Mouse (Mus musculus) liver, embryonic 14.5 days (tissue): ENCODE data around the gene Cldnd1. TPM values are rescaled to one million over a fixed set of nuclear protein-coding genes. Genes with fewer than 3 reads are reported as not detected.

Experiments used
- ATAC-seq: fragments of 200-750 bp; cut with Nextera tagmentation; 2 replicates; pipeline ENCODE4 v1.8.0; 2017; ENCODE audit warnings: moderate number of reproducible peaks, mild to moderate bottlenecking, moderate library complexity; ENCODE audit not compliant: insufficient read depth
- DNase-seq, 3 experiments: peaks; one replicate each; pipeline ENCODE4 v3.0.0-alpha.2; 2012 to 2013; ENCODE audit warnings: low read depth in 3 of 3, low spot score in 3 of 3
- H3K27ac ChIP-seq: fragments of 300-500 bp; sonication (generic); 2 replicates; pipeline ENCODE4 v1.5.1; 2014; ENCODE audit warnings: moderate library complexity, mild to moderate bottlenecking, control low read depth, inconsistent platforms
- H3K27me3 ChIP-seq: fragments of 300-500 bp; sonication (generic); 2 replicates; pipeline ENCODE4 v1.6.1; 2014; ENCODE audit warnings: mild to moderate bottlenecking, low read length, moderate library complexity; ENCODE audit not compliant: control insufficient read depth, insufficient read depth
- H3K36me3 ChIP-seq: fragments of 300-500 bp; sonication (generic); replicated peaks from 2 replicates; pipeline ENCODE4 v1.6.1; 2014; ENCODE audit warnings: low read depth; ENCODE audit not compliant: control insufficient read depth, insufficient read depth
- H3K4me1 ChIP-seq, 2 experiments: fragments of 200-500 bp in 1 of 2; fragments of 300-500 bp in 1 of 2; sonication (generic) in 1 of 2; replicated peaks; 2 replicates each; pipeline ENCODE4 v1.6.1; 2012 to 2014; ENCODE audit warnings: antibody characterized with exemption in 1 of 2, inconsistent platforms in 1 of 2, low read length in 1 of 2; ENCODE audit not compliant: control insufficient read depth in 2 of 2, insufficient read depth in 2 of 2
- H3K4me2 ChIP-seq: fragments of 300-500 bp; sonication (generic); 2 replicates; pipeline ENCODE4 v1.6.1; 2014; ENCODE audit warnings: low read depth, mild to moderate bottlenecking, control low read depth, moderate library complexity
- H3K4me3 ChIP-seq, 2 experiments: fragments of 200-500 bp in 1 of 2; fragments of 300-500 bp in 1 of 2; sonication (generic) in 1 of 2; 2 replicates each; pipeline ENCODE4 v1.5.1; 2012 to 2014; ENCODE audit warnings: low read depth in 2 of 2, low read length in 2 of 2, mild to moderate bottlenecking in 2 of 2, control low read depth in 1 of 2, inconsistent platforms in 1 of 2, moderate library complexity in 1 of 2; ENCODE audit not compliant: insufficient read depth in 1 of 2
- H3K9ac ChIP-seq: fragments of 300-500 bp; sonication (generic); replicated peaks from 2 replicates; pipeline ENCODE4 v1.6.1; 2014; ENCODE audit warnings: mild to moderate bottlenecking, control low read depth, moderate library complexity
- H3K9me3 ChIP-seq: fragments of 300-500 bp; sonication (generic); 2 replicates; pipeline ENCODE4 v1.6.1; 2016; ENCODE audit warnings: low read length, mixed read lengths; ENCODE audit not compliant: control insufficient read depth
- CTCF ChIP-seq: IDR thresholded peaks from 2 replicates; pipeline ENCODE4 v1.5.1; 2016; ENCODE audit warnings: antibody characterized with exemption, low read depth, control low read depth
- EP300 ChIP-seq: IDR thresholded peaks from 2 replicates; pipeline ENCODE4 v1.6.1; 2016; ENCODE audit warnings: antibody characterized with exemption, low read depth
- WGBS: fragments of 180-500 bp; shearing (Covaris S2); extraction: QIAGEN DNeasy Blood & Tissue Kit; methylation state at CpG from one replicate; pipeline ENCODE4 v1.1.7; 2014; ENCODE audit not compliant: insufficient replicate concordance; 5-methylcytosine and 5-hydroxymethylcytosine counted together
- polyA plus RNA-seq, 2 experiments: library from polyadenylated mRNA; depleted of rRNA in 1 of 2; stranded (reverse) in 1 of 2; unstranded in 1 of 2; fragments of >200 nt; fragmentation: Nextera tagmentation in 1 of 2; extraction: Ambion mirVana in 1 of 2; gene quantifications; 2 replicates each; pipeline versions ENCODE4 v1.2.1 to v1.2.3; 2012 to 2014

Gene Cldnd1
- polyA plus RNA-seq, 2 experiments = 15.4 to 31.5 TPM

GRCm38 (mm10) chr16:58701779-58702178 lies 25.9 kb upstream of the Cldnd1 start:
- Histone ChIP-seq H3K4me3 (no peak overlapping the region), H3K9ac (no peak overlapping the region), H3K4me1 (peaks cover 0 to 2% of the 10 kb centered on the region in 2 experiments; a peak in 1 of 4 replicates), H3K9me3 (no peaks in the 10 kb centered on the region), H3K27me3 (no peaks in the 10 kb centered on the region), H3K27ac (no peak overlapping the region), H3K36me3 (no peaks in the 10 kb centered on the region), H3K4me2 (no peak overlapping the region)
- DNase-seq (no peak), ATAC-seq (no peak)
- TF ChIP-seq CTCF (no peak), EP300 (no peak)
- 35% methylated on average over 6 of the region's 6 CpGs for WGBS

GRCm38 (mm10) chr16:58702329-58702932 lies 25.3 kb upstream of the Cldnd1 start:
- ATAC-seq = no peak
- peaks cover 0 to 2% of the 10 kb centered on the region in 2 experiments; a peak in 1 of 4 replicates for H3K4me1 ChIP-seq
- no peak overlapping the region for H3K4me3 ChIP-seq
- no peaks in the 10 kb centered on the region for H3K36me3 ChIP-seq
- H3K27me3 ChIP-seq = no peaks in the 10 kb centered on the region
- no peak overlapping the region for H3K4me2 ChIP-seq
- no peak overlapping the region for H3K27ac ChIP-seq
- no peak for DNase-seq
- H3K9ac ChIP-seq = no peak overlapping the region
- TF ChIP-seq CTCF = no peak
- no peak for TF ChIP-seq EP300
- 57% methylated on average over 10 of the region's 10 CpGs for WGBS
- no peaks in the 10 kb centered on the region for H3K9me3 ChIP-seq

GRCm38 (mm10) chr16:58703382-58704124 lies 24.2 kb upstream of the Cldnd1 start:
- H3K4me2 ChIP-seq = no peak overlapping the region
- DNase-seq (no peak), ATAC-seq (no peak)
- H3K36me3 ChIP-seq = no peaks in the 10 kb centered on the region
- 22% methylated on average over 10 of the region's 10 CpGs for WGBS
- no peaks in the 10 kb centered on the region for H3K27me3 ChIP-seq
- no peak overlapping the region for H3K4me3 ChIP-seq
- peaks cover 0 to 2% of the 10 kb centered on the region in 2 experiments; a peak in 1 of 4 replicates for H3K4me1 ChIP-seq
- TF ChIP-seq CTCF (no peak), EP300 (no peak)
- H3K9me3 ChIP-seq = no peaks in the 10 kb centered on the region
- H3K27ac ChIP-seq = no peak overlapping the region
- H3K9ac ChIP-seq = no peak overlapping the region

DNA sequence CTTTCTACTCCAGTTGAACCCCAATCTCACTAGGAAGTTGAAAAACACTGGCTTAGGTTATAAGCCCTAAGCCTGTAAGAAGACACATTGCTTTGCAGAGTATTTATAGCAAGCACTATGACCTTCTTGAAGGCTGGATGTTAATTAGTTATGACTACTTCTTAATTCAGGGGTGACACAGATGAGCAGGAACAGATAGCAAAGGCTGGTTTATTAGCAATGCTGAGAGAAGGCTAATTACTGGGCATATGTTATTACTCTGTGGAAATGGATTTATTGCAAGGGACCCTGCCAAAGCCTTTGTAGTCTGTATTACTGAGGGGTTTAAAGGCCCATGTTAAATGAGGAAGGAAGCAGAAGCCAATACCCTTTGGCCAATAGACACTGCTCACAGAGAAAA lies 22.7 kb upstream of the Cldnd1 start:
- Histone ChIP-seq H3K27me3 (no peaks in the 10 kb centered on the region), H3K4me2 (no peak overlapping the region), H3K27ac (no peak overlapping the region), H3K9me3 (no peaks in the 10 kb centered on the region), H3K4me3 (no peak overlapping the region), H3K36me3 (no peaks in the 10 kb centered on the region), H3K9ac (no peak overlapping the region), H3K4me1 (peaks cover 0 to 2% of the 10 kb centered on the region in 2 experiments; a peak in 1 of 4 replicates)
- ATAC-seq (no peak), DNase-seq (no peak)
- no peak for TF ChIP-seq CTCF
- no peak for TF ChIP-seq EP300

DNA sequence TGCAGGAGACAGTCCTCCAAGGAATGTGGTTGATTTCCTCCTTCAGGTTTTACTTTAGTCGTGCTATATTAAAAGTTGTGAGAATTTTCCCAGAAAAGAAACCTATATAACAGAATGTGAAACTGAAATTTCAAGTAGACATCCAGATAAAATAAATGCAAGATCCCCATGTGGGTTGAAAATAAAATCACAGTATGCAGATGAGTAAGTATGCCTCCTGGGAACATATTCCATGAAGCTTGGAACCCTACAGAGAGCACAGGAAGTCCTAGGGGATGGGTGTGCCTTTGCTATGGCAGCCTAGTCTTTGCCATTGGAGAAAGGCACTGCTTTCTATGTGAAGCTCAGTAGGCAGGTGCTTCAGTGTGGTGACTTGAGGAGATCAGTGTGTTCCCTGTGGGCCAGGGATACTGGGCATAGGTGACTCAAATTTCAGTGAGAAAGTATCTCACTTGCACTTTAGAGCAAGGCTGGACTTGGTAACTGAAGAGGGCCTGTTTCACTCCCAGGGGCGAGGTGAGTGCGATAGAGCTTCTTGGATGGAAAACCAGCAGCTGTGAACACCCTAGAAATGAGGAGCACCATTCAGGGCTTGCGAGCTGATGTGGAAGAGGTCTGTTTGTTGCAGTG lies 20.3 kb upstream of the Cldnd1 start:
- Histone ChIP-seq H3K36me3 (no peaks in the 10 kb centered on the region), H3K9me3 (no peaks in the 10 kb centered on the region), H3K9ac (no peak overlapping the region), H3K4me3 (no peak overlapping the region), H3K27ac (no peak overlapping the region), H3K27me3 (no peaks in the 10 kb centered on the region), H3K4me1 (peaks cover 0 to 2% of the 10 kb centered on the region in 2 experiments; a peak in 1 of 4 replicates), H3K4me2 (no peak overlapping the region)
- 67% methylated on average over 4 of the region's 4 CpGs for WGBS
- ATAC-seq = no peak
- no peak for TF ChIP-seq EP300
- no peak for TF ChIP-seq CTCF
- DNase-seq = no peak
